Mouse (Mus musculus): ENCODE data around the gene Clmn. TPM values are rescaled to one million over a fixed set of nuclear protein-coding genes. Genes with fewer than 3 reads are reported as not detected.

The Clmn gene
- total and polyA plus RNA-seq, 2 experiments from 2014 or later, result 0.31 TPM

- no peak for DNase-seq (ENCODE audit: low spot score)
- no peak overlapping the region for H3K4me3 ChIP-seq (ENCODE audit: low read depth, low read length)
- H3K36me3 ChIP-seq (replicated peaks; ENCODE audit: control insufficient read depth, insufficient read depth, low read length), result no peaks in the 10 kb centered on the region
- no peaks in the 10 kb centered on the region for H3K4me1 ChIP-seq (ENCODE audit: control insufficient read depth, insufficient read depth)
- no peaks in the 10 kb centered on the region for H3K27me3 ChIP-seq (ENCODE audit: control insufficient read depth, insufficient read depth, low read length)
- no peak overlapping the region for H3K4me2 ChIP-seq (ENCODE audit: low read depth, low read length)
- 83% methylated on average over 8 of the region's 8 CpGs for WGBS
- ATAC-seq (ENCODE audit: insufficient read depth, low read depth), result no peak
- H3K27ac ChIP-seq (ENCODE audit: low read depth), result no peak overlapping the region
- no peak for TF ChIP-seq CTCF (IDR thresholded peaks at IDR 0.05; ENCODE audit: low read depth)
- no peak overlapping the region for H3K9ac ChIP-seq (replicated peaks; ENCODE audit: low read depth, low read length)
- H3K9me3 ChIP-seq (replicated peaks; ENCODE audit: control insufficient read depth, low read length), result no peaks in the 10 kb centered on the region
Observed at GRCm38 (mm10) chr12:104890066-104890465, 25.2 kb upstream of the Clmn start.

- no peak for TF ChIP-seq CTCF (IDR thresholded peaks at IDR 0.05; ENCODE audit: low read depth)
- TF ChIP-seq EP300 (IDR thresholded peaks at IDR 0.05; ENCODE audit: low read depth), result no peak
- 80% methylated on average over 7 of the region's 7 CpGs for WGBS
- no peaks in the 10 kb centered on the region for H3K27me3 ChIP-seq (ENCODE audit: control insufficient read depth, insufficient read depth, low read length)
- no peak overlapping the region for H3K4me2 ChIP-seq (ENCODE audit: low read depth, low read length)
- no peak overlapping the region for H3K9ac ChIP-seq (replicated peaks; ENCODE audit: low read depth, low read length)
- no peak overlapping the region for H3K4me3 ChIP-seq (ENCODE audit: low read depth, low read length)
- no peaks in the 10 kb centered on the region for H3K9me3 ChIP-seq (replicated peaks; ENCODE audit: control insufficient read depth, low read length)
- no peaks in the 10 kb centered on the region for H3K4me1 ChIP-seq (ENCODE audit: control insufficient read depth, insufficient read depth)
- DNase-seq (ENCODE audit: low spot score), result no peak
- no peak overlapping the region for H3K27ac ChIP-seq (ENCODE audit: low read depth)
- no peak for ATAC-seq (ENCODE audit: insufficient read depth, low read depth)
- H3K36me3 ChIP-seq (replicated peaks; ENCODE audit: control insufficient read depth, insufficient read depth, low read length), result no peaks in the 10 kb centered on the region
Observed at GRCm38 (mm10) chr12:104886104-104886503, 21.2 kb upstream of the Clmn start.

- Histone ChIP-seq H3K9ac (replicated peaks; ENCODE audit: low read depth, low read length) (no peak overlapping the region), H3K27me3 (ENCODE audit: control insufficient read depth, insufficient read depth, low read length) (no peaks in the 10 kb centered on the region), H3K4me1 (ENCODE audit: control insufficient read depth, insufficient read depth) (no peaks in the 10 kb centered on the region), H3K4me3 (ENCODE audit: low read depth, low read length) (no peak overlapping the region), H3K36me3 (replicated peaks; ENCODE audit: control insufficient read depth, insufficient read depth, low read length) (no peaks in the 10 kb centered on the region), H3K9me3 (replicated peaks; ENCODE audit: control insufficient read depth, low read length) (no peaks in the 10 kb centered on the region), H3K27ac (ENCODE audit: low read depth) (no peak overlapping the region), H3K4me2 (ENCODE audit: low read depth, low read length) (no peak overlapping the region)
- WGBS, result 62% methylated on average over 5 of the region's 5 CpGs
- no peak for DNase-seq (ENCODE audit: low spot score)
- TF ChIP-seq CTCF (IDR thresholded peaks at IDR 0.05; ENCODE audit: low read depth), result no peak
- no peak for TF ChIP-seq EP300 (IDR thresholded peaks at IDR 0.05; ENCODE audit: low read depth)
- ATAC-seq (ENCODE audit: insufficient read depth, low read depth), result no peak
Observed at GRCm38 (mm10) chr12:104882533-104882932, 17.7 kb upstream of the Clmn start.

- ATAC-seq (ENCODE audit: insufficient read depth, low read depth) (no peak), DNase-seq (ENCODE audit: low spot score) (no peak)
- 37% methylated on average over 2 of the region's 2 CpGs for WGBS
- Histone ChIP-seq H3K4me2 (ENCODE audit: low read depth, low read length) (no peak overlapping the region), H3K9me3 (replicated peaks; ENCODE audit: control insufficient read depth, low read length) (no peaks in the 10 kb centered on the region), H3K4me1 (ENCODE audit: control insufficient read depth, insufficient read depth) (no peaks in the 10 kb centered on the region), H3K27ac (ENCODE audit: low read depth) (no peak overlapping the region), H3K4me3 (ENCODE audit: low read depth, low read length) (no peak overlapping the region), H3K9ac (replicated peaks; ENCODE audit: low read depth, low read length) (no peak overlapping the region), H3K36me3 (replicated peaks; ENCODE audit: control insufficient read depth, insufficient read depth, low read length) (no peaks in the 10 kb centered on the region), H3K27me3 (ENCODE audit: control insufficient read depth, insufficient read depth, low read length) (no peaks in the 10 kb centered on the region)
- TF ChIP-seq CTCF (IDR thresholded peaks at IDR 0.05; ENCODE audit: low read depth), result no peak
- no peak for TF ChIP-seq EP300 (IDR thresholded peaks at IDR 0.05; ENCODE audit: low read depth)
Observed at GRCm38 (mm10) chr12:104882061-104882460, 17.2 kb upstream of the Clmn start.

GRCm38 (mm10) chr12:104881518-104882060 is 16.7 kb upstream of the Clmn start:
- H3K4me3 ChIP-seq (ENCODE audit: low read depth, low read length), result no peak overlapping the region
- H3K27ac ChIP-seq (ENCODE audit: low read depth), result no peak overlapping the region
- no peak for TF ChIP-seq CTCF (IDR thresholded peaks at IDR 0.05; ENCODE audit: low read depth)
- TF ChIP-seq EP300 (IDR thresholded peaks at IDR 0.05; ENCODE audit: low read depth), result no peak
- no peaks in the 10 kb centered on the region for H3K4me1 ChIP-seq (ENCODE audit: control insufficient read depth, insufficient read depth)
- no peak overlapping the region for H3K9ac ChIP-seq (replicated peaks; ENCODE audit: low read depth, low read length)
- no peaks in the 10 kb centered on the region for H3K27me3 ChIP-seq (ENCODE audit: control insufficient read depth, insufficient read depth, low read length)
- H3K36me3 ChIP-seq (replicated peaks; ENCODE audit: control insufficient read depth, insufficient read depth, low read length), result no peaks in the 10 kb centered on the region
- no peak for DNase-seq (ENCODE audit: low spot score)
- ATAC-seq (ENCODE audit: insufficient read depth, low read depth), result no peak; the same call in 1 of the 2 replicates
- no peaks in the 10 kb centered on the region for H3K9me3 ChIP-seq (replicated peaks; ENCODE audit: control insufficient read depth, low read length)
- H3K4me2 ChIP-seq (ENCODE audit: low read depth, low read length), result no peak overlapping the region
- 76% methylated on average over 4 of the region's 4 CpGs for WGBS

GRCm38 (mm10) chr12:104880367-104880766 is 15.5 kb upstream of the Clmn start:
- no peaks in the 10 kb centered on the region for H3K27me3 ChIP-seq (ENCODE audit: control insufficient read depth, insufficient read depth, low read length)
- no peak overlapping the region for H3K9ac ChIP-seq (replicated peaks; ENCODE audit: low read depth, low read length)
- ATAC-seq (ENCODE audit: insufficient read depth, low read depth) (no peak), DNase-seq (ENCODE audit: low spot score) (no peak)
- TF ChIP-seq CTCF (IDR thresholded peaks at IDR 0.05; ENCODE audit: low read depth), result no peak
- no peaks in the 10 kb centered on the region for H3K36me3 ChIP-seq (replicated peaks; ENCODE audit: control insufficient read depth, insufficient read depth, low read length)
- WGBS, result 83% methylated on average over 12 of the region's 12 CpGs
- no peak overlapping the region for H3K4me2 ChIP-seq (ENCODE audit: low read depth, low read length)
- H3K4me3 ChIP-seq (ENCODE audit: low read depth, low read length), result no peak overlapping the region
- H3K9me3 ChIP-seq (replicated peaks; ENCODE audit: control insufficient read depth, low read length), result no peaks in the 10 kb centered on the region
- H3K27ac ChIP-seq (ENCODE audit: low read depth), result no peak overlapping the region
- H3K4me1 ChIP-seq (ENCODE audit: control insufficient read depth, insufficient read depth), result no peaks in the 10 kb centered on the region

Data from heart, postnatal 0 days (tissue).